Mouse (Mus musculus) liver, embryonic 11.5 days (tissue): ENCODE measurements at regions not wholly inside any gene's neighbourhood (a gene's known extent, or its start where the extent isn't known, plus 50 kb on each side); places are given as distances from the start of the nearest gene placed in this dataset.

Source experiments
- ATAC-seq: fragments of 200-750 bp; cut with Nextera tagmentation; replicated peaks from 2 replicates; pipeline ENCODE4 v1.8.0; 2017; ENCODE audit warnings: moderate number of reproducible peaks, mild to moderate bottlenecking, moderate TSS enrichment, moderate library complexity; ENCODE audit not compliant: low FRiP score
- DNase-seq: peaks from one replicate; pipeline ENCODE4 v3.0.0-alpha.2; 2017; ENCODE audit warnings: low spot score
- H3K27ac ChIP-seq: fragments of 300-500 bp; sonication (generic); 2 replicates; pipeline ENCODE4 v1.5.1; 2014; ENCODE audit warnings: mild to moderate bottlenecking, low read depth, low read length, control low read depth
- H3K27me3 ChIP-seq: fragments of 300-500 bp; sonication (generic); replicated peaks from 2 replicates; pipeline ENCODE4 v1.6.1; 2014; ENCODE audit warnings: low read length, mixed read lengths; ENCODE audit not compliant: control insufficient read depth, insufficient read depth
- H3K36me3 ChIP-seq: fragments of 300-500 bp; sonication (generic); 2 replicates; pipeline ENCODE4 v1.6.1; 2014; ENCODE audit warnings: mild to moderate bottlenecking, low read length, moderate library complexity, mixed read lengths; ENCODE audit not compliant: control insufficient read depth, insufficient read depth
- H3K4me1 ChIP-seq: fragments of 300-500 bp; sonication (generic); replicated peaks from 2 replicates; pipeline ENCODE4 v1.6.1; 2014; ENCODE audit warnings: low read length, mixed read lengths; ENCODE audit not compliant: control insufficient read depth, insufficient read depth
- H3K4me2 ChIP-seq: fragments of 300-500 bp; sonication (generic); 2 replicates; pipeline ENCODE4 v1.6.1; 2014; ENCODE audit warnings: mild to moderate bottlenecking, control low read depth, moderate library complexity
- H3K4me3 ChIP-seq: fragments of 300-500 bp; sonication (generic); 2 replicates; pipeline ENCODE4 v1.5.1; 2014; ENCODE audit warnings: low read depth, low read length, control low read depth
- H3K9ac ChIP-seq: fragments of 300-500 bp; sonication (generic); 2 replicates; pipeline ENCODE4 v1.6.1; 2014; ENCODE audit warnings: low read depth, low read length, control low read depth
- H3K9me3 ChIP-seq: fragments of 300-500 bp; sonication (generic); 2 replicates; pipeline ENCODE4 v1.6.1; 2016; ENCODE audit warnings: low read length, inconsistent platforms, mixed read lengths; ENCODE audit not compliant: control insufficient read depth
- WGBS: fragments of 180-500 bp; shearing (Covaris S2); extraction: QIAGEN DNeasy Blood & Tissue Kit; methylation state at CpG from one replicate; pipeline ENCODE4 v1.1.7; 2014; 5-methylcytosine and 5-hydroxymethylcytosine counted together

- Histone ChIP-seq H3K9ac (no peak overlapping the region), H3K9me3 (no peaks in the 10 kb centered on the region), H3K27ac (no peak overlapping the region), H3K27me3 (no peaks in the 10 kb centered on the region), H3K36me3 (no peaks in the 10 kb centered on the region), H3K4me2 (no peak overlapping the region), H3K4me1 (no peaks in the 10 kb centered on the region), H3K4me3 (no peak overlapping the region)
- no peak for ATAC-seq
- no peak for DNase-seq
- WGBS, result 81% methylated on average over 11 of the region's 11 CpGs
Observed at GRCm38 (mm10) chr7:71816138-71816537, 464.9 kb upstream of the Gm10295 start.

GRCm38 (mm10) chr7:71794201-71794600, 442.9 kb upstream of the Gm10295 start:
- H3K9ac ChIP-seq, result no peak overlapping the region
- 49% methylated on average over 7 of the region's 7 CpGs for WGBS
- H3K9me3 ChIP-seq, result no peaks in the 10 kb centered on the region
- DNase-seq (no peak), ATAC-seq (no peak)
- no peak overlapping the region for H3K4me3 ChIP-seq
- H3K36me3 ChIP-seq, result no peaks in the 10 kb centered on the region
- no peak overlapping the region for H3K27ac ChIP-seq
- H3K27me3 ChIP-seq, result no peaks in the 10 kb centered on the region
- no peaks in the 10 kb centered on the region for H3K4me1 ChIP-seq
- H3K4me2 ChIP-seq, result no peak overlapping the region

- Histone ChIP-seq H3K9me3 (no peaks in the 10 kb centered on the region), H3K27me3 (no peaks in the 10 kb centered on the region), H3K4me3 (no peak overlapping the region), H3K36me3 (no peaks in the 10 kb centered on the region), H3K4me2 (no peak overlapping the region), H3K27ac (no peak overlapping the region), H3K9ac (no peak overlapping the region), H3K4me1 (no peaks in the 10 kb centered on the region)
- ATAC-seq (no peak), DNase-seq (no peak)
Observed at GRCm38 (mm10) chr7:71788401-71788800, 437.1 kb upstream of the Gm10295 start.

DNA sequence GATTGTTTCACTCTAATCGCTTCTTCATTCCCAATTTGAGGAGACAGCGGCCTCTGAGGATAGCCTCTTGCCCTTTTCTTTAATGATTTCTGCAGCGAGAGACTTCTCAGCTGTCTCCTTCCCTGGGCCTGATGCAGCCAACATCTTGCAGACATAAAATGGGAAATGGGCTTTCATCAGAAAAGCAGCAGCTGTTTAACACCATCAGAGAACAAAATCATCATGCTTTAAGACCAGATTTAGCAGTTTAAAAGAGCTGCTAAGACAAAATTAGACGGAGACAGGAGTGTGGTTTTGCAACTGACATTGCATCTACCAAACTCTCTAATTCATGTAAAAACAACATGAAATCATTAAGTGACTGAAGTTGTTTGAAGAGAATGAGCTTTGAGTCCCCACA, 431.2 kb upstream of the Gm10295 start:
- no peaks in the 10 kb centered on the region for H3K36me3 ChIP-seq
- no peaks in the 10 kb centered on the region for H3K9me3 ChIP-seq
- H3K4me3 ChIP-seq, result no peak overlapping the region
- DNase-seq (no peak), ATAC-seq (no peak)
- H3K27ac ChIP-seq, result no peak overlapping the region
- H3K9ac ChIP-seq, result no peak overlapping the region
- H3K4me1 ChIP-seq, result no peaks in the 10 kb centered on the region
- 79% methylated on average over 4 of the region's 4 CpGs for WGBS
- H3K27me3 ChIP-seq, result no peaks in the 10 kb centered on the region
- no peak overlapping the region for H3K4me2 ChIP-seq

DNA sequence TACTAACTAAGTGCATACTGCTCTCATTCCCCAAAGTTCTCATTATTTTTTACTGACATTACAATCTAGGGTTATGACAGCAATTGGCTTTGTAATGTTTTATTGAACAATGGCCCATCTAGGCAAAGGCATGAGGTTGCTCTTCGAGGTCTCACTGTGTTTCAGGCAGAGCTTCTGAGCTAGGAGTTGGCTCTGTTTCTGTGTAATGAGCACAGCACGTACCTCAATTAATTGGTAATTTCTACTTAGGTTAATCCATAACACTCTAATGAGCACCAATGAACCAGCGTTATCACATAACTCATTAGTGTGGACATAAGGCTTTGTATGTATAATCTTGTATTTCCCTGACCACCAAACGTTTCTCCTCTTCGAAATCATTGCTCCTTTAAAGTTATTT, 398.6 kb upstream of the Gm10295 start:
- Histone ChIP-seq H3K4me1 (no peaks in the 10 kb centered on the region), H3K27ac (no peak overlapping the region), H3K36me3 (no peaks in the 10 kb centered on the region), H3K4me3 (no peak overlapping the region), H3K27me3 (no peaks in the 10 kb centered on the region), H3K9me3 (no peaks in the 10 kb centered on the region), H3K9ac (no peak overlapping the region), H3K4me2 (no peak overlapping the region)
- no peak for ATAC-seq
- 73% methylated on average over 5 of the region's 5 CpGs for WGBS
- no peak for DNase-seq

GRCm38 (mm10) chr7:71746118-71746897, 395.0 kb upstream of the Gm10295 start:
- no peak overlapping the region for H3K4me2 ChIP-seq
- H3K4me1 ChIP-seq, result no peaks in the 10 kb centered on the region
- ATAC-seq (no peak), DNase-seq (no peak)
- H3K27ac ChIP-seq, result no peak overlapping the region
- no peaks in the 10 kb centered on the region for H3K9me3 ChIP-seq
- H3K27me3 ChIP-seq, result no peaks in the 10 kb centered on the region
- 75% methylated on average over 7 of the region's 7 CpGs for WGBS
- H3K4me3 ChIP-seq, result no peak overlapping the region
- no peaks in the 10 kb centered on the region for H3K36me3 ChIP-seq
- H3K9ac ChIP-seq, result no peak overlapping the region

GRCm38 (mm10) chr7:71728509-71728908, 377.2 kb upstream of the Gm10295 start:
- H3K4me1 ChIP-seq, result no peaks in the 10 kb centered on the region
- no peak overlapping the region for H3K4me3 ChIP-seq
- no peak overlapping the region for H3K4me2 ChIP-seq
- H3K27me3 ChIP-seq, result no peaks in the 10 kb centered on the region
- no peaks in the 10 kb centered on the region for H3K36me3 ChIP-seq
- ATAC-seq (no peak), DNase-seq (no peak)
- no peak overlapping the region for H3K9ac ChIP-seq
- H3K9me3 ChIP-seq, result no peaks in the 10 kb centered on the region
- H3K27ac ChIP-seq, result no peak overlapping the region

GRCm38 (mm10) chr7:71708209-71708608, 356.9 kb upstream of the Gm10295 start:
- Histone ChIP-seq H3K9ac (no peak overlapping the region), H3K9me3 (no peaks in the 10 kb centered on the region), H3K4me1 (peaks cover 6% of the 10 kb centered on the region; the same call in 1 of the 2 replicates), H3K4me3 (no peak overlapping the region), H3K36me3 (no peaks in the 10 kb centered on the region), H3K4me2 (no peak overlapping the region), H3K27me3 (peaks cover 9% of the 10 kb centered on the region), H3K27ac (no peak overlapping the region)
- WGBS, result 37% methylated on average over 4 of the region's 4 CpGs
- no peak for ATAC-seq
- no peak for DNase-seq

DNA sequence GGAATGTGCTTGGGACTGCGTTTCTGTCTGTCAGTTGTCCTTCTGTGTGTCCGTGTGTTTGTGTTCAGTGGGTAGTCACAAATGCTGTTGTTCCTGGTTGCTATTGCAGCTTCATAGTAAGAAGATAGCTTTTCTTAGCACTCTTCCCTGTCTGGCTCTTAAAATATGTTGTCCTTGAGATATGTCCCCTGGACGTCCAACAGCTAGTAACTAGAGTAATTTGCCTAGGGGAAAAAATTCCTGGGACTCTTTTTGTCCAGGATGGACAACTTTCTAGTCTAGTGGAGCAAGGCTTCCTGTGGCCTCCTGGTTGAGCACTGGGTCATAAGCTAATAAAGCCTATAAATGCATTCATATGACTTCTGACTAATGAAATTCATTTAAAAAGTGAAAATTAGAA, 354.9 kb upstream of the Gm10295 start:
- peaks cover 6% of the 10 kb centered on the region; the same call in 1 of the 2 replicates for H3K4me1 ChIP-seq
- DNase-seq (no peak), ATAC-seq (no peak)
- H3K27ac ChIP-seq, result no peak overlapping the region
- no peak overlapping the region for H3K9ac ChIP-seq
- peaks cover 9% of the 10 kb centered on the region for H3K27me3 ChIP-seq
- WGBS, result 39% methylated on average over 3 of the region's 3 CpGs
- H3K4me3 ChIP-seq, result no peak overlapping the region
- H3K9me3 ChIP-seq, result no peaks in the 10 kb centered on the region
- H3K36me3 ChIP-seq, result no peaks in the 10 kb centered on the region
- H3K4me2 ChIP-seq, result no peak overlapping the region
